Mouse (Mus musculus): ENCODE measurements at regions not wholly inside any gene's neighbourhood (a gene's known extent, or its start where the extent isn't known, plus 50 kb on each side); places are given as distances from the start of the nearest gene placed in this dataset.

- Histone ChIP-seq H3K27ac (no peak overlapping the region), H3K9ac (no peak overlapping the region), H3K27me3 (no peaks in the 10 kb centered on the region), H3K4me2 (no peak overlapping the region), H3K4me1 (no peaks in the 10 kb centered on the region), H3K4me3 (no peak overlapping the region), H3K9me3 (no peaks in the 10 kb centered on the region), H3K36me3 (no peaks in the 10 kb centered on the region)
- WGBS, result 59% methylated on average over 6 of the region's 6 CpGs
- no peak for ATAC-seq (ENCODE audit: borderline replicate concordance, extremely low read depth, low FRiP score, low TSS enrichment)
These were observed 393.6 kb downstream of the Plekhb2 start for GRCm38 (mm10) chr1:35243339-35243738.

- 55% methylated on average over 1 of the region's 1 CpGs for WGBS
- H3K27ac ChIP-seq, result no peak overlapping the region
- H3K9ac ChIP-seq, result no peak overlapping the region
- no peaks in the 10 kb centered on the region for H3K27me3 ChIP-seq
- H3K4me2 ChIP-seq, result no peak overlapping the region
- H3K4me3 ChIP-seq, result no peak overlapping the region
- H3K36me3 ChIP-seq, result no peaks in the 10 kb centered on the region
- no peaks in the 10 kb centered on the region for H3K9me3 ChIP-seq
- no peaks in the 10 kb centered on the region for H3K4me1 ChIP-seq
- no peak for ATAC-seq (ENCODE audit: borderline replicate concordance, extremely low read depth, low FRiP score, low TSS enrichment)
These were observed 415.3 kb downstream of the Plekhb2 start for GRCm38 (mm10) chr1:35265125-35265524.

- H3K4me2 ChIP-seq, result no peak overlapping the region
- H3K4me3 ChIP-seq, result no peak overlapping the region
- WGBS, result 42% methylated on average over 7 of the region's 7 CpGs
- H3K9me3 ChIP-seq, result no peaks in the 10 kb centered on the region
- no peaks in the 10 kb centered on the region for H3K36me3 ChIP-seq
- H3K9ac ChIP-seq, result no peak overlapping the region
- no peak overlapping the region for H3K27ac ChIP-seq
- no peaks in the 10 kb centered on the region for H3K4me1 ChIP-seq
- no peaks in the 10 kb centered on the region for H3K27me3 ChIP-seq
- ATAC-seq (ENCODE audit: borderline replicate concordance, extremely low read depth, low FRiP score, low TSS enrichment), result no peak
These were observed 416.9 kb downstream of the Plekhb2 start for GRCm38 (mm10) chr1:35266626-35267025.

- Histone ChIP-seq H3K4me1 (no peaks in the 10 kb centered on the region), H3K4me3 (no peak overlapping the region), H3K27me3 (no peaks in the 10 kb centered on the region), H3K9ac (no peak overlapping the region), H3K4me2 (no peak overlapping the region), H3K36me3 (no peaks in the 10 kb centered on the region), H3K27ac (no peak overlapping the region), H3K9me3 (no peaks in the 10 kb centered on the region)
- 77% methylated on average over 7 of the region's 7 CpGs for WGBS
- ATAC-seq (ENCODE audit: borderline replicate concordance, extremely low read depth, low FRiP score, low TSS enrichment), result no peak
These were observed 418.1 kb downstream of the Plekhb2 start for GRCm38 (mm10) chr1:35267883-35268282.

- H3K4me1 ChIP-seq, result no peaks in the 10 kb centered on the region
- no peak overlapping the region for H3K4me3 ChIP-seq
- no peaks in the 10 kb centered on the region for H3K27me3 ChIP-seq
- ATAC-seq (ENCODE audit: borderline replicate concordance, extremely low read depth, low FRiP score, low TSS enrichment), result no peak
- H3K36me3 ChIP-seq, result no peaks in the 10 kb centered on the region
- no peaks in the 10 kb centered on the region for H3K9me3 ChIP-seq
- H3K27ac ChIP-seq, result no peak overlapping the region
- H3K9ac ChIP-seq, result no peak overlapping the region
- WGBS, result 85% methylated on average over 8 of the region's 8 CpGs
- no peak overlapping the region for H3K4me2 ChIP-seq
These were observed 425.2 kb downstream of the Plekhb2 start for GRCm38 (mm10) chr1:35274978-35275377.
